Mouse (Mus musculus): ENCODE measurements around the gene Dpep2nb. TPM values are rescaled to one million over a fixed set of nuclear protein-coding genes. Genes with fewer than 3 reads are reported as not detected.
"Not testable (repeated sequence)": the region's sequence is repeated elsewhere in the genome, so short reads cannot be mapped to it uniquely, and the experiment has no call there.

The Dpep2nb gene
- not detected for total RNA-seq (2022)

GRCm38 (mm10) chr8:106005875-106006274 is at the start of gene Dpep2nb:
TSS of gene Dpep2nb (minus strand) at chr8:106005975.
- no peak for DNase-seq

GRCm38 (mm10) chr8:106055038-106055437 is 49.3 kb upstream of the Dpep2nb start:
- no peak for DNase-seq

GRCm38 (mm10) chr8:106054190-106054811 is 48.5 kb upstream of the Dpep2nb start:
- DNase-seq, result no peak

- DNase-seq, result no peak
These were observed 46.8 kb upstream of the Dpep2nb start for GRCm38 (mm10) chr8:106052510-106053089.

GRCm38 (mm10) chr8:106051068-106051467 is 45.3 kb upstream of the Dpep2nb start:
- no peak for DNase-seq

- no peak for DNase-seq
These were observed 44.1 kb upstream of the Dpep2nb start for GRCm38 (mm10) chr8:106049840-106050239.

GRCm38 (mm10) chr8:106047854-106048630 is 42.3 kb upstream of the Dpep2nb start:
- no peak for DNase-seq

- no peak for DNase-seq
These were observed 41.2 kb upstream of the Dpep2nb start for GRCm38 (mm10) chr8:106046872-106047559.

- DNase-seq, result no peak
These were observed 38.4 kb upstream of the Dpep2nb start for GRCm38 (mm10) chr8:106044151-106044550.

- no peak for DNase-seq
These were observed 37.3 kb upstream of the Dpep2nb start for GRCm38 (mm10) chr8:106043055-106043454.

- no peak for DNase-seq
These were observed 34.4 kb upstream of the Dpep2nb start for GRCm38 (mm10) chr8:106040218-106040617.

GRCm38 (mm10) chr8:106039605-106040004 is 33.8 kb upstream of the Dpep2nb start:
- no peak for DNase-seq

- no peak for DNase-seq
These were observed 32.9 kb upstream of the Dpep2nb start for GRCm38 (mm10) chr8:106038721-106039120.

GRCm38 (mm10) chr8:106022483-106022882 is 16.7 kb upstream of the Dpep2nb start:
- peak; percentile 49 for DNase-seq

GRCm38 (mm10) chr8:106018039-106018438 is 12.3 kb upstream of the Dpep2nb start:
- DNase-seq, result no peak

- DNase-seq, result no peak
These were observed 11.4 kb upstream of the Dpep2nb start for GRCm38 (mm10) chr8:106017130-106017529.

- no peak for DNase-seq
These were observed 10.5 kb upstream of the Dpep2nb start for GRCm38 (mm10) chr8:106016284-106016683.

- not testable (repeated sequence) for DNase-seq
These were observed 6.4 kb upstream of the Dpep2nb start for GRCm38 (mm10) chr8:106012203-106012602.

GRCm38 (mm10) chr8:106011643-106011986 is 5.8 kb upstream of the Dpep2nb start, which contains the start of gene Ddx28:
TSS of gene Ddx28 (minus strand) at chr8:106011882.
- DNase-seq, result no peak

- peak; percentile 90 for DNase-seq
These were observed 5.2 kb upstream of the Dpep2nb start for GRCm38 (mm10) chr8:106010748-106011642.

GRCm38 (mm10) chr8:106007891-106008290 is 2.1 kb upstream of the Dpep2nb start:
- not testable (repeated sequence) for DNase-seq

- DNase-seq, result no peak
These were observed 1.4 kb upstream of the Dpep2nb start for GRCm38 (mm10) chr8:106007135-106007534.
